Mouse (Mus musculus) stomach, postnatal 0 days (tissue): Measurements from ENCODE around the gene Nr2c1. TPM values are rescaled to one million over a fixed set of nuclear protein-coding genes. Genes with fewer than 3 reads are reported as not detected.

Experiments used
- ATAC-seq: fragments of 200-750 bp; cut with Nextera tagmentation; 2 replicates; pipeline ENCODE4 v1.8.0; 2017; ENCODE audit not compliant: low FRiP score, low TSS enrichment
- DNase-seq: peaks from one replicate; pipeline ENCODE4 v3.0.0-alpha.2; 2016; ENCODE audit warnings: low spot score
- H3K27ac ChIP-seq: fragments of 300-500 bp; sonication (generic); replicated peaks from 2 replicates; pipeline ENCODE4 v1.5.1; 2014; ENCODE audit warnings: mild to moderate bottlenecking, control low read depth
- H3K27me3 ChIP-seq: fragments of 300-500 bp; sonication (generic); 2 replicates; pipeline ENCODE4 v1.6.1; 2014; ENCODE audit warnings: low read length; ENCODE audit not compliant: control insufficient read depth, insufficient read depth
- H3K36me3 ChIP-seq: fragments of 300-500 bp; sonication (generic); 2 replicates; pipeline ENCODE4 v1.6.1; 2014; ENCODE audit warnings: low read length, mixed read lengths; ENCODE audit not compliant: control insufficient read depth, insufficient read depth
- H3K4me1 ChIP-seq: fragments of 300-500 bp; sonication (generic); replicated peaks from 2 replicates; pipeline ENCODE4 v1.6.1; 2014; ENCODE audit warnings: antibody characterized with exemption; ENCODE audit not compliant: control insufficient read depth, insufficient read depth
- H3K4me2 ChIP-seq: fragments of 300-500 bp; sonication (generic); replicated peaks from 2 replicates; pipeline ENCODE4 v1.6.1; 2014; ENCODE audit warnings: low read depth, mild to moderate bottlenecking, control low read depth, moderate library complexity
- H3K4me3 ChIP-seq: fragments of 300-500 bp; sonication (generic); 2 replicates; pipeline ENCODE4 v1.5.1; 2014; ENCODE audit warnings: low read depth, low read length, control low read depth
- H3K9ac ChIP-seq: fragments of 300-500 bp; sonication (generic); 2 replicates; pipeline ENCODE4 v1.6.1; 2014; ENCODE audit warnings: mild to moderate bottlenecking, low read length, control low read depth, mixed read lengths
- H3K9me3 ChIP-seq: fragments of 300-500 bp; sonication (generic); 2 replicates; pipeline ENCODE4 v1.6.1; 2016; ENCODE audit warnings: low read length; ENCODE audit not compliant: control insufficient read depth
- CTCF ChIP-seq: IDR thresholded peaks from 2 replicates; pipeline ENCODE4 v1.5.1; 2016; ENCODE audit warnings: antibody characterized with exemption, low read depth, mild to moderate bottlenecking, moderate library complexity
- EP300 ChIP-seq: optimal IDR thresholded peaks from 2 replicates; pipeline ENCODE3; 2016; ENCODE audit warnings: antibody characterized with exemption
- whole genome bisulfite sequencing: fragments of 180-500 bp; shearing (Covaris S2); extraction: QIAGEN DNeasy Blood & Tissue Kit; methylation state at CpG from one replicate; pipeline ENCODE4 v1.1.7; 2014; 5-methylcytosine and 5-hydroxymethylcytosine counted together
- polyA plus RNA-seq: library from polyadenylated mRNA; unstranded; fragments of >200 nt; fragmentation: Nextera tagmentation; extraction: Ambion mirVana; gene quantifications from 2 replicates; pipeline ENCODE4 v1.2.1, GENCODE M21; 2015

The Nr2c1 gene
- polyA plus RNA-seq, 1 experiment from 2014 or later, result 4.0 TPM

- H3K4me1 ChIP-seq, result no peaks in the 10 kb centered on the region
- H3K27me3 ChIP-seq, result no peaks in the 10 kb centered on the region
- TF ChIP-seq CTCF (no peak), EP300 (no peak)
- ATAC-seq (0 out of 2 replicates have a peak, but pooled peaks have one; percentile 20), DNase-seq (no peak)
- no peak overlapping the region for H3K4me2 ChIP-seq
- no peaks in the 10 kb centered on the region for H3K36me3 ChIP-seq
- H3K9ac ChIP-seq, result no peak overlapping the region
- no peak overlapping the region for H3K4me3 ChIP-seq
- H3K9me3 ChIP-seq, result no peaks in the 10 kb centered on the region
- 75% methylated on average over 8 of the region's 8 CpGs for WGBS
- H3K27ac ChIP-seq, result 0 out of 2 replicates have a peak overlapping the region, but pooled peaks have one; percentile 49
Observed at GRCm38 (mm10) chr10:94133081-94133480, 14.7 kb upstream of the Nr2c1 start.

DNA sequence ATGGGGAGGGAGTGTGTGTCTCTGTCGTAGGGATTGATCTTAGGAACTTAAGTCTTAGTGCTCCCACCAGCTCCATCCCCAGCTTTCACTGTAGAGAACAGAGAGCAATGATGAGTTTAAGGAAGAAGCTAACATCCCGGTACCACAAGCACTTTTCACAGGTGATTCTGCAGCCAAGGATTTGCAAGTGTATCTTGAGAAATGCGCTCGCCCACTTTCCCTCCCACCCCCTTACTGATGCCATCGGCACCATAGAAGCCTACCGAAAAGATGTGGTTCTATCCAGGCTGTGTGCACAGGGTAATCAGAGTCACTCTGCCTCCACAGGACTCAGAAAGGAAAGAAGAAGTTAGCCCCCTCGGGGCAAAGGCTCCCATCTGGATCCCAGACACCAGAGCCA is 14.1 kb upstream of the Nr2c1 start:
- WGBS, result 85% methylated on average over 7 of the region's 7 CpGs
- Histone ChIP-seq H3K4me1 (no peaks in the 10 kb centered on the region), H3K9ac (no peak overlapping the region), H3K9me3 (no peaks in the 10 kb centered on the region), H3K27me3 (no peaks in the 10 kb centered on the region), H3K4me2 (no peak overlapping the region), H3K4me3 (no peak overlapping the region), H3K27ac (no peak overlapping the region), H3K36me3 (no peaks in the 10 kb centered on the region)
- TF ChIP-seq EP300 (no peak), CTCF (no peak)
- no peak for DNase-seq
- ATAC-seq, result no peak

- H3K4me1 ChIP-seq, result no peaks in the 10 kb centered on the region
- H3K4me3 ChIP-seq, result no peak overlapping the region
- TF ChIP-seq CTCF, result no peak
- no peak for TF ChIP-seq EP300
- 81% methylated on average over 12 of the region's 12 CpGs for WGBS
- ATAC-seq (no peak), DNase-seq (no peak)
- no peaks in the 10 kb centered on the region for H3K36me3 ChIP-seq
- no peaks in the 10 kb centered on the region for H3K9me3 ChIP-seq
- no peak overlapping the region for H3K27ac ChIP-seq
- H3K27me3 ChIP-seq, result no peaks in the 10 kb centered on the region
- no peak overlapping the region for H3K9ac ChIP-seq
- no peak overlapping the region for H3K4me2 ChIP-seq
Observed at GRCm38 (mm10) chr10:94134535-94135390, 13.1 kb upstream of the Nr2c1 start.

DNA sequence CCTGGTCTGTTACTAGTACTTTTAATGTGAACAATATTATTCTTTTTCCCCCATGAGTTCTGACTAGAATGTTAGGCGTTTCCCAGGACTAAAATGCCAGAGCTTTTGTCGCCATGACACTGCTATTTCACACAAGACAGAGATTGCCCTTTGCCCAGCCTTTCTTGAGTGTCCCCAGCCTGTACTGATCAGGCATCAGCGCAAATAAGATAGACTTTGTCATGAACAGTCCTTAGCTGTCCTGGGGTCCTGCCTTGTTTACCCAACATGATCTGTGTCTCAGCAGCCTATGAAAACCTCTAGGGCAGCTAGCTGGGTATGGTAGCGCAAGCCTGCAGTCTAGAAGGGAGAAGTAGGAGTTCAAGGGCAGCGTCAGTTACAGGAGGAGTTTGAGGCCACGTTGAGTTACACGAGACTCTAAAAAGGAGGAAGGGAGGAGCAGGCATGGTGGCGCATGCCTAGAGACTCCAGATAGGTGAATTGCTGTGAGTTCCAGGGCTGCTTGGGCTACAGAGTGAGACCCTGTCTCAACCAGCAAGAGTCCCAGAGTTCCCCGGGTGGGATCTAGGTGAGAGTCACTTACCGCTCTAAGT is 8.8 kb upstream of the Nr2c1 start:
- 79% methylated on average over 10 of the region's 10 CpGs for WGBS
- no peak for DNase-seq
- Histone ChIP-seq H3K27ac (no peak overlapping the region), H3K4me1 (no peaks in the 10 kb centered on the region), H3K9ac (no peak overlapping the region), H3K9me3 (no peaks in the 10 kb centered on the region), H3K4me3 (no peak overlapping the region), H3K36me3 (no peaks in the 10 kb centered on the region), H3K4me2 (no peak overlapping the region), H3K27me3 (no peaks in the 10 kb centered on the region)
- ATAC-seq, result no peak
- TF ChIP-seq CTCF, result no peak
- no peak for TF ChIP-seq EP300

GRCm38 (mm10) chr10:94140227-94140931 is 7.4 kb upstream of the Nr2c1 start:
- H3K9ac ChIP-seq, result no peak overlapping the region
- WGBS, result 82% methylated on average over 3 of the region's 3 CpGs
- ATAC-seq (no peak), DNase-seq (no peak)
- H3K27ac ChIP-seq, result no peak overlapping the region
- no peaks in the 10 kb centered on the region for H3K27me3 ChIP-seq
- no peak overlapping the region for H3K4me2 ChIP-seq
- no peaks in the 10 kb centered on the region for H3K4me1 ChIP-seq
- no peak overlapping the region for H3K4me3 ChIP-seq
- no peaks in the 10 kb centered on the region for H3K36me3 ChIP-seq
- H3K9me3 ChIP-seq, result no peaks in the 10 kb centered on the region
- no peak for TF ChIP-seq EP300
- no peak for TF ChIP-seq CTCF
